Mouse (Mus musculus) embryonic facial prominence, embryonic 14.5 days (tissue): ENCODE results near the gene Gm11034. TPM values are rescaled to one million over a fixed set of nuclear protein-coding genes. Genes with fewer than 3 reads are reported as not detected.

ENCODE experiments used
- polyA plus RNA-seq: library from polyadenylated mRNA; unstranded; fragments of >200 nt; fragmentation: Nextera tagmentation; extraction: Ambion mirVana; gene quantifications from 2 replicates; pipeline ENCODE4 v1.2.1, GENCODE M21; 2014

Gm11034 gene
- polyA plus RNA-seq, 1 experiment from 2014 or later: not detected

Other genes starting within 250 kb of the Gm11034 start
- gene Cyp4f18, start 204.0 kb downstream of the Gm11034 start, polyA plus RNA-seq: 1.0 and 1.7 TPM in 2 replicates
- not detected in 2 replicates for gene Olfr372, start 172.4 kb downstream of the Gm11034 start, polyA plus RNA-seq
- gene Olfr373, start 130.5 kb downstream of the Gm11034 start, polyA plus RNA-seq: not detected in 2 replicates
- gene Olfr374, start 106.6 kb downstream of the Gm11034 start, polyA plus RNA-seq: 0.03 and 0.17 TPM in 2 replicates
- 572 and 613 TPM in 2 replicates for gene Tpm4, start 78.7 kb downstream of the Gm11034 start, polyA plus RNA-seq
- gene Rab8a, start 52.4 kb downstream of the Gm11034 start, polyA plus RNA-seq: 75.2 and 85.1 TPM in 2 replicates
- gene Hsh2d, start 24.0 kb downstream of the Gm11034 start, polyA plus RNA-seq: 0.08 TPM in 1 of 2 replicates, not detected in the other
- 0.39 TPM in 1 of 2 replicates, not detected in the other for gene Cib3, start 799 bp downstream of the Gm11034 start, polyA plus RNA-seq
- 57.6 and 59.0 TPM in 2 replicates for gene Fam32a, start 6.1 kb upstream of the Gm11034 start, polyA plus RNA-seq
- gene Ap1m1, start 26.4 kb upstream of the Gm11034 start, polyA plus RNA-seq: 85.2 and 107 TPM in 2 replicates
- gene Gm10282, start 91.6 kb upstream of the Gm11034 start, polyA plus RNA-seq: 23.1 and 26.5 TPM in 2 replicates
- gene Klf2, start 105.4 kb upstream of the Gm11034 start, polyA plus RNA-seq: 19.9 and 22.1 TPM in 2 replicates
- gene Eps15l1, start 207.8 kb upstream of the Gm11034 start, polyA plus RNA-seq: 50.2 and 56.4 TPM in 2 replicates
- 1.7 and 2.2 TPM in 2 replicates for gene Calr3, start 230.2 kb upstream of the Gm11034 start, polyA plus RNA-seq
- 12.3 and 13.4 TPM in 2 replicates for gene 1700030K09Rik, start 230.2 kb upstream of the Gm11034 start, polyA plus RNA-seq